Mouse (Mus musculus) CH12F3 (cell line): ENCODE results near the gene Aldh5a1.

ENCODE experiments used
- in situ Hi-C: fragments of 300-500 bp; cut with MboI; formaldehyde crosslinking; loops from 2 replicates; pipeline ENCODE4 v1.14.3; 2020; ENCODE audit warnings: low sequenced_read_pairs

Gene Aldh5a1

DNA sequence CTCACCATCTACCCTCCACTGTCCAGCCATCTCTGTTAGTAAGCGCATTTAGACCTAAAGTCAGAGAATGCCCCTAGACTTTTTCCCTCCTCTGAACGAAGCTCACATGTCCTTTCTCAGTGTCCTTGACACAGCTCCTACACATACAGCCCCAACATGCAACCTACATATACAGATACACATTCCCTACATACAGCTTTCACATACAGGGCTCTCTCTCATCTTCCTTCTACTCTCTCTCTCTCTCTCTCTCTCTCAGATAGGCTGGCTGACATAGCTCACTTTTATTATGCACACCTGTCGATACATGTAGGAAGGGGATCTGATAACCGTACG lies 721 bp downstream of the Aldh5a1 start:
- in situ Hi-C loops: no loop called here

GRCm38 (mm10) chr13:24933199-24933598 lies 4.3 kb downstream of the Aldh5a1 start:
- in situ Hi-C loops: no loop called here

- in situ Hi-C loops: no loop called here
Measured at GRCm38 (mm10) chr13:24930591-24930990, 6.9 kb downstream of the Aldh5a1 start.

- in situ Hi-C loops: no loop called here
Measured at GRCm38 (mm10) chr13:24923991-24924390, 13.5 kb downstream of the Aldh5a1 start.

DNA sequence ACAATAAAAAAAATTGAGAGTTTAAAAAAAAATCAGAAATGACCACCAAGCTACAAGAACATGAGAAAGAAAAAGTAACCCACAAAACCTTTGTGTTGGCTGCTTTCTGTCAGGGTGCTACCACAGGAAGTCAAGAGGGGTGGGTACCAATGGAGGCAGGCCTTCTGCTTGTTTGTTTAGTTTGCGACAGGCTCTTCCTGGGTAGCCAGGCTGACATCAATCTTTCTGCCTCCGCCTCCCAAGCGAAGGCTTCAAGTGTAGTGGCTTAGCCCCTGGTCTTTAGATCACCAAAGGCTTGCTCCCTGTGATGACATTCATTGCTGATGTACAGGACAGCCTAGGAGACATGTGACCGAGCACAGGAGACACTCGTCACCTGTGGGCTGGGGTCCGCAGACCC lies 16.2 kb downstream of the Aldh5a1 start:
- in situ Hi-C loops: no loop called here

- in situ Hi-C loops: no loop called here
Measured at GRCm38 (mm10) chr13:24920333-24920977, 17.0 kb downstream of the Aldh5a1 start.

GRCm38 (mm10) chr13:24915831-24916230 lies 21.6 kb downstream of the Aldh5a1 start:
- in situ Hi-C loops: no loop called here

DNA sequence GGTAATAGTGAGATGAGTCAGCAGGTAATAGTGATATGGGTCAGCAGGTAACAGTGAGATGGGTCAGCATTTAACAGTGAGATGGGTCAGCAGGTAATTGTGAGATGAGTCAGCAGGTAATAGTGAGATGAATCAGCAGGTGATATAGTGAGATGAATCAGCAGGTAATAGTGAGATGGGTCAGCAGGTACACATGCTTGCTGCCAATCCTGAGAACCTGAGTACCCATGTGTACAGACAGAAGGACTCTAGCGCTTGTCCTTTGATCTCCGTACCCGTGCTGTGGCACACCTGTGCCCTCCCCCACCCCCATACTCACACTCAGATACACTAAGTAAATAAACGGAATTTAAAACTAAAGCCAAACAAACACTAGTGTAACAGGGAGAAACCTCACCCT lies 22.5 kb downstream of the Aldh5a1 start:
- in situ Hi-C loops: no loop called here

DNA sequence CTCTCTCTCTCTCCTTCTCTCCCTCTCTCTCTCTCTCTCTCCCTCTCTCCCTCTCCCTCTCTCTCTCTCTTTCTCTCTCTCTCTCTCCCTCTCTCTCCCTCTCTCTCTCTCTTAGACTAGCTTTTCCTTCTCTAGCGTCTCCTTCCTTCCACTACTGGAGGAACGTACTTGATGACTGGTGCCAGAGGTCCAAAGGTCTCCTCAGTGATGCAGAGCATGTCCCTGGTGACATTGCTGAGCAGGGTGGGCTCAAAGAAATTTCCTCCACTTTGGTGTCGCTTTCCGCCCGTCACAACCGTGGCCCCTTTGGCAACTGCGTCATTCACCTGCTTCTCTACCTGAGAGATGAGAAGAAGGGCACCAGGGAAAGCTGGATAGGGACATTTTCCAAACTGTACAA lies 23.9 kb downstream of the Aldh5a1 start:
- in situ Hi-C loops: no loop called here

GRCm38 (mm10) chr13:24909112-24909511 lies 28.3 kb downstream of the Aldh5a1 start:
- in situ Hi-C loops: no loop called here

DNA sequence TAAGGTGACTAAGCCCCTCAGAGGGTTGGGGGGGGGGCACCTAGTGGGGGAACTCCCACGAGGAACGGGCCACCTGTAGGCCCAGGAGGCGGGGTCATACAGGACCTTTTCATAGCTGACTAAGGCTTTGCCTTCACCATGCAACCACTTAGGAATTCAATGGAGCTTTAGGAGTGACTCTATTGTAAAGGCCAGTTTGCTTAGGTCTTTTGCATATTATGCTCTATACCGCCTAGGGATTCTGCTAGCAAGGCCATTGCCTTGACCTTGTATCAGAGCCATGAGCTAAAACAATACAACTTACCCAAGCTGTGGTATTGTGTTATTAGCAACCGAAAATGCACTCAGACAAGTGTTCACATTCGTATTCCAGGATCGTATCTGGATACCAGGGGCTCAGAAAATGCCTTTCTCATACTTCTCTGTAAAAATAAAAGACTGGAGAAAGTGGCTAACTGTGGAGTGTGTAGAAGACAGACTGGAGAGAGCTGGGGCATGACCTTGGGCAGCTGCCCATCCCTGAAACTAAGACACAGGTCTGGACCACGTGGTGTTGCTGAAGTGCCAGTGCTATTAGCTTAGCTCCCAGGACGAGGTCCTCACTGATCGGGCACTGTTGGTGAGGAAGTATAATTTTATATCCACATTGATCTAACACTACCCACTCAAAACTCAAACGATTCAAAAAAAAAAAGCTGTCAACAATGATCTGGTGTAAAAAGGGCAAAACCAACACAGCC lies 30.5 kb downstream of the Aldh5a1 start:
- in situ Hi-C loops: no loop called here

GRCm38 (mm10) chr13:24905422-24905821 lies 32.0 kb downstream of the Aldh5a1 start:
- in situ Hi-C loops: no loop called here

DNA sequence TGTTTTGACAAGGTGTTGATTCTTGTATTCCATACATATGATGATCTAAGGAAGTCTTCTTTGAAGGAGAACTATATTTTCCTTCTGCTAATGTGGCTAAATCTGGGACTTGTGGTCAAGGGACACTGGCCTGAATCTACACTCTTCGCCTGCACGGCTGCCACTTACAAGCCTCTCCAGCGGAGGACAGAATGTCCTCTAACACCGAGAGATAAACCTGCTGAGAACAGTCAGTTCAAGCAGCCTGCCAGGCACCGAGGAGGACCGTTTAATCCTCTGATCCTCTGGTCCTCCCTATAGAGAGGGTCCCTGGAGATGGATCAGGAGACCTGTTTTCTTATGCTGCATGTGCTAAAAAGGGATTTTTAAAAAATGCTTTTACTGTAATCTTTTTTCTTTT lies 34.0 kb downstream of the Aldh5a1 start:
- in situ Hi-C loops: no loop called here

- in situ Hi-C loops: no loop called here
Measured at GRCm38 (mm10) chr13:24901916-24902315, 35.5 kb downstream of the Aldh5a1 start.

- in situ Hi-C loops: no loop called here
Measured at GRCm38 (mm10) chr13:24893880-24894279, 43.6 kb downstream of the Aldh5a1 start.

GRCm38 (mm10) chr13:24892516-24892915 lies 44.9 kb downstream of the Aldh5a1 start:
- in situ Hi-C loops: no loop called here

DNA sequence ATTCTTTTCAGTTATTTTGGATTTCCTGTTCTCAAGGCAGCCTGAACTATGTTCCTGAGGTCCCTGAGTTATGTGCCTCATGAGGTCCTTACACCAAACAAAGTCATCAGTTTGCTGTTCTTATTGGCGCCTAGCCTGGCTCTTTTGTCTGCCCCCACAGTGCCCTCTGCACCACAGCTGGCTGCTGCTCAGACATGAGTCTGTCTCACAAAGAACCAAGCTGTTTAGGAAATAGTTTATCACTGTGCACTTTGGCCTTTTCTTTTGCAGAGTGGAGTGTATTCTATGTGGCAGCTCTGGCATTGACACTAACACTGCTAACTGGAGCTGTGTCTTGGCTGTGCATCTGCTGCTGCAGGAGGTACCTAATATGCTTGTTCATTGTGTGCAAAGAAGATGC lies 47.9 kb downstream of the Aldh5a1 start:
- in situ Hi-C loops: no loop called here

DNA sequence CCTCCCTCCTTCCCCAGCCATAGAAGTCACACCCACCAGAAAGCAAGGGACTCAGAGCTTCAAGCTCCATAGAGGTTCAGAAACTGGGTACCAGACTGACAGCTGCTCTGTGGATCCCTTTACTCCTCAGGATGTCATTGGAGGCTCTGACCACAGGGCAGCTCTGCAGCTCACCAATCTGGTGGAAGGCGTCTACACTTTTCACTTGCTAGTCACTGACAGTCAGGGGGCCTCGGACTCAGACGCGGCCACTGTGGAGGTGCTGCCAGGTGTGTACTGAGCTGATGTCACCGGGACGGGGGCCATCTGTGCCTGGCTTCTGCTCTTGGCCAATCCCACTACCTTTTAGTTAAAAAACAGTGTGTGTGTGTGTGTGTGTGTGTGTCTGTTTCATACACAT lies 55.0 kb downstream of the Aldh5a1 start:
- in situ Hi-C loops: no loop called here

GRCm38 (mm10) chr13:24880704-24881103 lies 56.8 kb downstream of the Aldh5a1 start:
- in situ Hi-C loops: no loop called here

- in situ Hi-C loops: no loop called here
Measured at GRCm38 (mm10) chr13:24880208-24880607, 57.3 kb downstream of the Aldh5a1 start.

DNA sequence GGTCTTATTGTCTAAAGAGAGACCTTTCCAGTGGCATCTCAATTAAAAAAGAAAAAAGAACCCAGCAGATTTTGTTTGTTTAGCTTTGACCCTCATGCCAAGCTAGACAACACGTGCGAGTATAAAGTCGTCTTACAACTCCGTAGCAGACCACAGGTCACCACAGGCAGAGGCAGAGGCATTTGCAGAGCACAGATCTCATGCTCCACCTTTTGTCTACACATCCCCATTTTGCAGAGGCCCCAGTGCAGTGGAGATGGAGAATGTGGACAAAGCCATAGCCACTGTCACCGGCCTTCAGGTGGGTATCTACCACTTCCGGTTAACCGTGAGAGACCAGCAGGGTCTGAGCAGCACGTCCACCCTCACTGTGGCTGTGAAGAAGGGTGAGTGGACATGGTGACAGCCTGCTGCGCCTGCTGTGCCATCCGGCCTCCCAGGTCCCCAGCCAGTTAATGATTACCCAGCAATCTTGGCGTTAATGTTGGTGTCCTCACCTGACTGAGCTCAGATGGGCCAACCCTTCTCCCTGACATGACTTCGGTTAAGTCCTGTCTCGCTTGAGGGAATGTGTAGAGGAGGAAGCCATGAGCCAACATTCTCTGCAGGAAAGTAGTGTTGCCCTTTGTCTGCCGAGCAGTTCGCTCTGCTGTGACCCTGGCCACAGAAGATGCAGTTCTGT lies 58.0 kb downstream of the Aldh5a1 start:
- in situ Hi-C loops: no loop called here

DNA sequence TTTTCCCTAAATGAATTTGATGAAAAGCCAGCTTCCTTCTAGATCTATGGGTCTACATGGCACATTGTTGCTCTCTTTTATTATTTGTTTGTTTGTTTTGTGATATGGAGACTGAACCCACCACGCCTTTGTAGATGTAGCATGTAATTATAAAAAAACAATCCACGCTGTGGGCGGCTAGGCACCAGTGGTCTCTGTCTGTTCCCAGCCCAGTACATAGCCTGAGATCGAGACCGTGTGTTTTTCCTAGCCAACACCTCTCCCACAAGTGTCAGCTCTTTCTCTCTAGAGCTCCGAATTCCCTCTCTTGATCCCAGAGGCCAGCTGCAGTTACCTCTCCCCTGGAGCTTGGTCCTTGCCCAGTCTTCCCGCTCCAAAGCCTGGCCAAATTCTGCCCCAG lies 69.2 kb downstream of the Aldh5a1 start:
- in situ Hi-C loops: no loop called here
